Comparison of ENCODE assay signal across 12 mouse cellular contexts in the genomic region with DNA sequence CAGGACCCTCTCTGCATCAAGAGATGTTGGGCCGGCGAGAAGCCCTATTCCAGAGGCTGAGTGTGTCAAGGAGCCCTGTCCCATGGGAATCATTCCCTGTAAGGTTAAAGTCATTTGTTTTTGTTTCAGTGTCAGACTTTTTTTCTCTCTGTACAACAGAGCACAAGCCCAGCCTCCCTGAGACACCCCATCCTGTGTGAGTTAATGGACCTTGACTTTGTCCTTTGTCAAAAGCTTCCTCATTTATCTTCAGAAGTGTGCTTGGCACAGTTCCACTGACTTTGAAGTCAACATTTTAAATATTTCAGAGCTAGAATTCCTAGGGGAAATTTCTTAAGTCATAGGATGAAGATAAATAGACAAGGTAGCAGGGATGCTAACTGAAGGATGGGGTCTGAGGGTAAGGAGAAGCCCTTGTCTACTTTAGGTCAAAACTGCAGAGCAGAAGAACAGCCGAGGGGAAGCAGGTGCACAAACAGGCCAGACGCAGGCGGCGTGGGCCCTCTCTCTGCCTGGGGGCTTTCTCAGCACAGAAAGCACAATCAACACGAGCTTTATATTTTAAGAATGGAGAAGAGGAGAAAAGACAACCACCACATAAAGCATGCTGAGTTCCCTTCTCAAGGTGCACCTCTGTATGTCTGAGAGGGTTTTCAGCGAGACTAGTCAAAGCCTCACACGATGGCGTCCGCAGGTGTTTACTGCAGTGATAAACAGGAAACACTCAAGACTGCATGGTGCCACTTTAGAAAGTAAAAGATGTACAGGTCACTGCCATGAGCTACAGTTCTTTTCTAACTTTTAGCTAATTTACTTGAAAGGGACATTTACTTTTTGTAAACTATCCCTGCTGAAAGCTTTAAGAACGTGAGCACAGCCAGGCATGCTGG. TPM values are rescaled to one million over a fixed set of nuclear protein-coding genes. Genes with fewer than 3 reads are reported as not detected.
DNase-seq lines count a peak whose midpoint lies in the region; ATAC-seq lines count a peak whose summit lies in the region.
"Had no signal": no experiment of that assay in that cellular context is flagged by ENCODE, and none has a peak within 500 bp of the region (broad histone marks: within the 10 kb centered on the region; RNA-seq: fewer than 3 reads in every experiment).

No protein-coding gene starts in this region.

- WGBS in heart, embryonic 16.5 days = 56% methylated on average over 12 of the region's 12 CpGs
- WGBS in forebrain, embryonic 14.5 days = 69% methylated on average over 12 of the region's 12 CpGs
- 79% methylated on average over 12 of the region's 12 CpGs for WGBS in forebrain, embryonic 11.5 days

- no peak for DNase-seq in heart, adult 18-20 months
- DNase-seq in A20 (ENCODE audit: low read depth, low spot score) (peak; percentile 91), ZHBTc4 (ENCODE audit: low read depth, low spot score) (peak; percentile 12)
- DNase-seq in kidney, postnatal 25 days = peak; percentile 44 to 51
- DNase-seq in forebrain, embryonic 14.5 days (ENCODE audit: low spot score) = no peak
- no peak for DNase-seq in forebrain, embryonic 11.5 days (ENCODE audit: low spot score)
- DNase-seq: cerebellum, adult 2 months had no signal

- H3K4me3 ChIP-seq in heart, embryonic 16.5 days (ENCODE audit: low read length) = no peak overlapping the region
- no peak overlapping the region for H3K4me3 ChIP-seq in forebrain, embryonic 14.5 days (ENCODE audit: low read depth, low read length)
- H3K4me3 ChIP-seq in forebrain, embryonic 11.5 days (ENCODE audit: low read depth, low read length) = no peak overlapping the region
- H3K4me3 ChIP-seq: forebrain, embryonic 13.5 days; liver, embryonic 15.5 days had no signal

- H3K27me3 ChIP-seq in heart, embryonic 16.5 days (ENCODE audit: control insufficient read depth, insufficient read depth, low read length) = no peaks in the 10 kb centered on the region
- H3K27me3 ChIP-seq in forebrain, embryonic 14.5 days (replicated peaks; ENCODE audit: control insufficient read depth, insufficient read depth, low read length) = no peaks in the 10 kb centered on the region
- H3K27me3 ChIP-seq in forebrain, embryonic 11.5 days (ENCODE audit: control insufficient read depth, insufficient read depth, low read length) = no peaks in the 10 kb centered on the region
- H3K27me3 ChIP-seq: forebrain, embryonic 13.5 days; liver, embryonic 15.5 days had no signal

- H3K9ac ChIP-seq in heart, embryonic 16.5 days (ENCODE audit: low read length) = no peak overlapping the region
- no peak overlapping the region for H3K9ac ChIP-seq in forebrain, embryonic 14.5 days (ENCODE audit: low read length)
- H3K9ac ChIP-seq in forebrain, embryonic 11.5 days (ENCODE audit: low read length) = no peak overlapping the region
- H3K9ac ChIP-seq: forebrain, embryonic 13.5 days; liver, embryonic 15.5 days had no signal

- H3K4me2 ChIP-seq in heart, embryonic 16.5 days (ENCODE audit: low read depth, low read length) = no peak overlapping the region
- no peak overlapping the region for H3K4me2 ChIP-seq in forebrain, embryonic 14.5 days (ENCODE audit: low read length)
- no peak overlapping the region for H3K4me2 ChIP-seq in forebrain, embryonic 11.5 days (ENCODE audit: low read depth, low read length, severe bottlenecking)
- H3K4me2 ChIP-seq: forebrain, embryonic 13.5 days; liver, embryonic 15.5 days had no signal

- 0 out of 2 replicates have a peak, but pooled peaks cover 4% of the 10 kb centered on the region for H3K36me3 ChIP-seq in heart, embryonic 16.5 days (ENCODE audit: control insufficient read depth, insufficient read depth)
- H3K36me3 ChIP-seq in forebrain, embryonic 14.5 days (ENCODE audit: control insufficient read depth, insufficient read depth, low read length) = no peaks in the 10 kb centered on the region
- H3K36me3 ChIP-seq in forebrain, embryonic 11.5 days (ENCODE audit: control insufficient read depth, insufficient read depth, low read length) = no peaks in the 10 kb centered on the region
- H3K36me3 ChIP-seq: liver, embryonic 15.5 days had no signal

- H3K27ac ChIP-seq in heart, embryonic 16.5 days (ENCODE audit: low read length) = peak overlapping the region; percentile 30
- no peak overlapping the region for H3K27ac ChIP-seq in forebrain, embryonic 14.5 days (ENCODE audit: low read depth, low read length)
- no peak overlapping the region for H3K27ac ChIP-seq in forebrain, embryonic 11.5 days (ENCODE audit: low read depth, low read length)
- H3K27ac ChIP-seq: forebrain, embryonic 13.5 days had no signal

- no peaks in the 10 kb centered on the region for H3K9me3 ChIP-seq in heart, embryonic 16.5 days (replicated peaks; ENCODE audit: control insufficient read depth, low read length)
- H3K9me3 ChIP-seq in forebrain, embryonic 14.5 days (replicated peaks; ENCODE audit: control insufficient read depth, low read length) = no peaks in the 10 kb centered on the region
- no peaks in the 10 kb centered on the region for H3K9me3 ChIP-seq in forebrain, embryonic 11.5 days (ENCODE audit: control insufficient read depth, low read length)
- H3K9me3 ChIP-seq: forebrain, embryonic 13.5 days; G1E; liver, embryonic 15.5 days had no signal

- peaks cover 73% of the 10 kb centered on the region for H3K4me1 ChIP-seq in heart, embryonic 16.5 days (ENCODE audit: control insufficient read depth, insufficient read depth, low read length)
- peaks cover 12% of the 10 kb centered on the region for H3K4me1 ChIP-seq in forebrain, embryonic 14.5 days (ENCODE audit: control insufficient read depth, insufficient read depth, low read length)
- no peaks in the 10 kb centered on the region for H3K4me1 ChIP-seq in forebrain, embryonic 11.5 days (replicated peaks; ENCODE audit: control insufficient read depth, insufficient read depth, low read length)

- ATAC-seq in heart, embryonic 16.5 days (replicated peaks; ENCODE audit: extremely low read depth, insufficient read depth, low FRiP score) = no peak
- ATAC-seq in erythroblast, adult 5-6 weeks (replicated peaks; ENCODE audit: low FRiP score, poor library complexity, severe bottlenecking) = no peak
- ATAC-seq in forebrain, embryonic 14.5 days = no peak
- ATAC-seq in forebrain, embryonic 11.5 days (replicated peaks; ENCODE audit: low FRiP score) = no peak
- ATAC-seq: forebrain, embryonic 13.5 days had no signal

RNA-seq across cellular contexts. Expression of a gene that starts 32.2 kb away (rescaled TPM):
- polyA plus RNA-seq in heart, embryonic 16.5 days (2015; fragmentation: Nextera tagmentation; extraction: Ambion mirVana) = 14.5 and 34.1 TPM in 2 replicates
- 10 to 100 TPM; 29.8 to 35.7 TPM for total RNA-seq in heart, adult 18-20 months (2021)
- 11.5 and 12.7 TPM in 2 replicates for total RNA-seq in erythroblast, adult 5-6 weeks (2015; ENCODE audit: low replicate concordance)
- total RNA-seq in erythroblast, adult 5-6 weeks (2017; ENCODE audit: low replicate concordance) = 4.3 and 6.8 TPM in 2 replicates
- 20.7 and 20.9 TPM in 2 replicates for polyA plus RNA-seq in forebrain, embryonic 14.5 days (2014; fragmentation: Nextera tagmentation; extraction: Ambion mirVana)
- 71.3 and 77.7 TPM in 2 replicates for polyA plus RNA-seq in forebrain, embryonic 11.5 days (2014; fragmentation: Nextera tagmentation; extraction: Ambion mirVana)

RNA-seq across cellular contexts. Expression of a gene that starts 33.2 kb away (rescaled TPM):
- 0.32 and 0.64 TPM in 2 replicates for polyA plus RNA-seq in heart, embryonic 16.5 days (2015; fragmentation: Nextera tagmentation; extraction: Ambion mirVana)
- under 1 TPM in 1 of 2 experiments, not detected in 1; 0.08 TPM for total RNA-seq in heart, adult 18-20 months (2021)
- 0.42 TPM in 1 of 2 replicates, not detected in the other for total RNA-seq in erythroblast, adult 5-6 weeks (2015; ENCODE audit: low replicate concordance)
- total RNA-seq in erythroblast, adult 5-6 weeks (2017; ENCODE audit: low replicate concordance) = not detected in 2 replicates
- polyA plus RNA-seq in forebrain, embryonic 14.5 days (2014; fragmentation: Nextera tagmentation; extraction: Ambion mirVana) = 0.42 and 0.61 TPM in 2 replicates
- 0.71 and 0.94 TPM in 2 replicates for polyA plus RNA-seq in forebrain, embryonic 11.5 days (2014; fragmentation: Nextera tagmentation; extraction: Ambion mirVana)
- polyA plus RNA-seq: G1E had no signal

Comparison
In these comparisons a context has a peak if more than half of its experiments do, and no peak if none do; other contexts are left out.
1. DNase-seq: peak in A20 (single experiment), ZHBTc4 (single experiment) and kidney, postnatal 25 days (2 of 2); none in heart, adult 18-20 months (0 of 2), forebrain, embryonic 14.5 days (single experiment) and forebrain, embryonic 11.5 days (single experiment).